Mouse (Mus musculus) forebrain, embryonic 11.5 days (tissue): ENCODE measurements at regions not wholly inside any gene's neighbourhood (a gene's known extent, or its start where the extent isn't known, plus 50 kb on each side); places are given as distances from the start of the nearest gene placed in this dataset.

Source experiments
- ATAC-seq: fragments of 200-750 bp; cut with Nextera tagmentation; replicated peaks from 2 replicates; pipeline ENCODE4 v1.8.0; 2017; ENCODE audit warnings: moderate TSS enrichment; ENCODE audit not compliant: low FRiP score
- DNase-seq: peaks from one replicate; pipeline ENCODE4 v3.0.0-alpha.2; 2017; ENCODE audit warnings: low spot score
- H3K27ac ChIP-seq: fragments of 300-500 bp; sonication (generic); 2 replicates; pipeline ENCODE4 v1.5.1; 2014; ENCODE audit warnings: low read depth, low read length
- H3K27me3 ChIP-seq: fragments of 300-500 bp; sonication (generic); 2 replicates; pipeline ENCODE4 v1.6.1; 2014; ENCODE audit warnings: mild to moderate bottlenecking, low read length, mixed read lengths; ENCODE audit not compliant: control insufficient read depth, insufficient read depth
- H3K36me3 ChIP-seq: fragments of 300-500 bp; sonication (generic); 2 replicates; pipeline ENCODE4 v1.6.1; 2014; ENCODE audit warnings: mild to moderate bottlenecking, low read length, moderate library complexity, mixed read lengths; ENCODE audit not compliant: control insufficient read depth, insufficient read depth
- H3K4me1 ChIP-seq: fragments of 300-500 bp; sonication (generic); replicated peaks from 2 replicates; pipeline ENCODE4 v1.6.1; 2014; ENCODE audit warnings: low read length, mixed read lengths; ENCODE audit not compliant: control insufficient read depth, insufficient read depth
- H3K4me2 ChIP-seq: fragments of 300-500 bp; sonication (generic); 2 replicates; pipeline ENCODE4 v1.6.1; 2014; ENCODE audit warnings: low read depth, mild to moderate bottlenecking, low read length, moderate library complexity, mixed read lengths; ENCODE audit not compliant: severe bottlenecking
- H3K4me3 ChIP-seq: fragments of 300-500 bp; sonication (generic); 2 replicates; pipeline ENCODE4 v1.5.1; 2014; ENCODE audit warnings: low read depth, low read length
- H3K9ac ChIP-seq: fragments of 300-500 bp; sonication (generic); 2 replicates; pipeline ENCODE4 v1.6.1; 2014; ENCODE audit warnings: low read length
- H3K9me3 ChIP-seq: fragments of 300-500 bp; sonication (generic); 2 replicates; pipeline ENCODE4 v1.6.1; 2016; ENCODE audit warnings: low read length, mixed read lengths; ENCODE audit not compliant: control insufficient read depth
- WGBS: fragments of 180-500 bp; shearing (Covaris S2); extraction: QIAGEN DNeasy Blood & Tissue Kit; methylation state at CpG from one replicate; pipeline ENCODE4 v1.1.7; 2014; 5-methylcytosine and 5-hydroxymethylcytosine counted together

DNA sequence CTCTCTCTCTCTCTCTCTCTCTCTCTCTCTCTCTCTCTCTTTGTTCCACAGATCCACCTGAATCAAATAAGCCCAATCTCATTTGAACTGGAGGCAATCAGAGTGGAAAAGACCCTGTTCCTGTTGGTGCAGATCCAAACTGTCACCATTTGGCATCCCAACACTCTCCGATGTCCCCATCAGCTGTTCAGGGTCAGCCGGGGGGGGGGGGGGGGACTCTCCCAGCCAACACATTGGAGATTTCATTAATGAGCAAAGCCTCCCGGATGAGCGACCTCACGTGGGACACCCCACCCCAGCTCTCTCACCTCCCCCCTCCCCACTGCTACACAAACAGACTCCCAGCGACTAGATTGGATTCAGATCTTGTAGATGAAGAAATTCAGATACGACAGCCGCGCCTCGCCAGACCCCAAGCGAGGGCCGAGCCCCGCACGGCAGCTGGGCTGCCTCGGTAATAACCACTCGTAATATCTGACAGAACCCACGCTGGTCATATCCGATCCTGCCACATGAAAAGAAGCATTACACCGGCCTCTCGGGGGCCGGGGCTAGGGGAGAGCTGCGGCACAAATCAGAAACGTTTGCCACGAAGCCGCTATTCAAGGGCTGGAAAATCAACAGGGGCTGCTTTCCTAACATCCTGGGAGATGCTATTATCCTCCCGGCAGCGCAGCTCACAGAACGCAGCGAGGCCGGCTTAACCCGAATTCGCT lies 164.2 kb downstream of the H2al1j start:
- peak overlapping the region; percentile 33 for H3K9ac ChIP-seq
- H3K27me3 ChIP-seq: no peaks in the 10 kb centered on the region; the same call in 1 of the 2 replicates
- DNase-seq (peak; percentile 61), ATAC-seq (peak; percentile 20; the same call in 1 of the 2 replicates)
- peak overlapping the region; percentile 36; the same call in 1 of the 2 replicates for H3K4me2 ChIP-seq
- WGBS: 22% methylated on average over 32 of the region's 32 CpGs
- H3K9me3 ChIP-seq: no peaks in the 10 kb centered on the region
- H3K4me3 ChIP-seq: no peak overlapping the region
- H3K4me1 ChIP-seq: peaks cover 1% of the 10 kb centered on the region; the same call in 1 of the 2 replicates
- H3K27ac ChIP-seq: peak overlapping the region; percentile 72
- no peaks in the 10 kb centered on the region for H3K36me3 ChIP-seq

DNA sequence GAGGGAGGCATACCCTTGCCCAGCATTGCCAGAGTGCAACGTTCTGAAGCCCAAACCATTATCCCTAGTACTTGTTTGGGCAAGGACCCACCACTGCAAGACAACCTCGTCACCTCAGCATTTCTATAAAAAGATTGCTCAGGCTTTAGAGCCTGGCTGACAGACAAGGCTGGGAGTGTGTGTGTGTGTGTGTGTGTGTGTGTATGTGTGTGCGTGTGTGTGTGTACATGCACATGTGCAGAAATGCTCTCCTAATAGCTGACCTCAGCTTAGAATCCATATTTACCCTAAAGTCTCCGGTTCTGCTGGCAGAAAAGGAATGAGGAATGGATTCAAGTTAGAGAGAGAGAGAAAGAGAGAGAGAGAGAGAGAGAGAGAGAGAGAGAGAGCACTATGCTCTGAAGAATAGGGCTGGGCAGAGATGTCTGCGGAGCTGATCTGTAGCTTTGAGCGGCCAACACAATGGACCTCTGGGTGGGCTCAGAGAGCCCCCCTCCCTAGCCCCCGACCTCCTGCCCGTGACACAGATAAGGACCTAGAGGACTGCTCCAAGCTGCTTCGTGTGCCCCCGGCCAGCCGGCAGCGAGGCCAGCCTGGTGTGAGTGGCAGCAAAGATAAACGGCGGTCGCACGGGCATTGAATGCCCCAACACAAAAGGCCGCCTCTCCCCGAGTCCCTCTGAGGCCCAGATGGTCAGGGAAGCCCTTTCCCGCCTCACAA lies 166.1 kb downstream of the H2al1j start:
- Histone ChIP-seq H3K4me3 (no peak overlapping the region), H3K9ac (peak overlapping the region; percentile 33; the same call in 1 of the 2 replicates), H3K27me3 (no peaks in the 10 kb centered on the region; the same call in 1 of the 2 replicates), H3K4me1 (no peaks in the 10 kb centered on the region; the same call in 1 of the 2 replicates), H3K9me3 (no peaks in the 10 kb centered on the region), H3K4me2 (peak overlapping the region; percentile 38; the same call in 1 of the 2 replicates), H3K27ac (peak overlapping the region; percentile 77), H3K36me3 (no peaks in the 10 kb centered on the region)
- ATAC-seq: peak; percentile 80
- WGBS: 33% methylated on average over 19 of the region's 19 CpGs
- peak; percentile 75 for DNase-seq

DNA sequence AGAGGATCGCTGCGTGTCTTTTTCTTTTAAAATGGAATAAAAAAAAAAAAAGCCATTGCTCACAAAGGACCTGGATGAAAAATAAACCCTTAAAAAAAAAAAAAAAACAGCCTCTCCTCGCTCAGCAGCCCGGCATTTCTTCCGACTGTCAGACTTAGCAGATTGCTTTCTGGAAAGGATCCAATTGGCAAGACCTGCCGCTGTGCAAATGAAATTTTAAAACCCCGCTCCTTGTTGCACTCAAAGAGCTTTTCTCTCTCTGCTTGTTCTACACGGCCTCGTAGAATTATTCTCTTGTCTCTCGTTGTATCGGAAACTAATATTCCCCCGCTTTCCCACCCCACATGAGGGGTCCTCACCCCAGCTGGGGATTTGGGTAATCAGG lies 166.6 kb downstream of the H2al1j start:
- Histone ChIP-seq H3K27ac (peak overlapping the region; percentile 77), H3K27me3 (no peaks in the 10 kb centered on the region; the same call in 1 of the 2 replicates), H3K4me3 (no peak overlapping the region), H3K9me3 (no peaks in the 10 kb centered on the region), H3K9ac (no peak overlapping the region; the same call in 1 of the 2 replicates), H3K36me3 (no peaks in the 10 kb centered on the region), H3K4me1 (no peaks in the 10 kb centered on the region; the same call in 1 of the 2 replicates), H3K4me2 (peak overlapping the region; percentile 38; the same call in 1 of the 2 replicates)
- no peak for ATAC-seq
- WGBS: 27% methylated on average over 12 of the region's 12 CpGs
- no peak for DNase-seq

DNA sequence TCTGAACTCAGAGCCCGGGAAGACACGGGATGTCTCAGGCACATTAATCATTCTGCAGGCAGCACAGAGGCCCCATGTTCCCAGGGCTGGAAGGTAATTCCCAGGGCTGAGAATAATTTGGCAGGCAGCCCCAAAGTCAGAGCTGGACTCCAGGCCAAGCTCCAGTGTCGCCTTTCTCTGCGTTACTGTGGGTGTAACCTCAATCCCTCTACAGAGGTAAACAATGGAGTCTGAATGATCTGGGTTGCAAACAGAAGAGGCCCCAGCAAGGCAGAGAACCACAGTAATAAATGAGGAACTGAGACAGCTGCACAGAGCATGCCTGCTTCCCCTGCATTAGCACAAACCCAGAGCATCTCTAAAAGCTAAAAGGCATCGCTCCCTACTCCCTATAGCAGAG lies 184.8 kb downstream of the H2al1j start:
- Histone ChIP-seq H3K36me3 (no peaks in the 10 kb centered on the region), H3K4me2 (no peak overlapping the region), H3K9ac (no peak overlapping the region), H3K4me3 (no peak overlapping the region), H3K27me3 (peaks cover 4% of the 10 kb centered on the region; the same call in 1 of the 2 replicates), H3K9me3 (no peaks in the 10 kb centered on the region), H3K4me1 (no peaks in the 10 kb centered on the region), H3K27ac (no peak overlapping the region)
- DNase-seq: no peak
- WGBS: 67% methylated on average over 5 of the region's 5 CpGs
- no peak for ATAC-seq

DNA sequence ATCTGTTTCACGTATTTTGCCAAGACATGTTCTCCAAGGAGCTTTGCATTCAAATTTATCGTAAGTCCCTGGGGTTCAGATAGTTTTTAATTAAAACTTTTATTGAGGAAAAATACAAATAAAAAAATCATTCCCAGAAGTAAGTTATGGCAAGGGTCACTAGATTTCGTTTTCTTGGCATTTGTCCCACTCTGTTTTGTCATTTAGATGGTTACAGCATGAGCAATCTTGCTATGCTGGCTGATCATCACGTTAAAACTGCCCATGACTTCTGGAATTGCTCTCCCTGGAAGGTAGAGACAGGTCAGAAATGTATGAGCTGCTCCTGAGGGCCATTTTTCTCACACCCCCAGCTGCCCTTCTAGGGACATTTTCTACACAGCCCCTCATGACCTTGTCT lies 185.3 kb downstream of the H2al1j start:
- peaks cover 4% of the 10 kb centered on the region; the same call in 1 of the 2 replicates for H3K27me3 ChIP-seq
- H3K4me2 ChIP-seq: no peak overlapping the region
- H3K36me3 ChIP-seq: no peaks in the 10 kb centered on the region
- H3K4me1 ChIP-seq: no peaks in the 10 kb centered on the region
- ATAC-seq (no peak), DNase-seq (no peak)
- H3K27ac ChIP-seq: no peak overlapping the region
- H3K4me3 ChIP-seq: no peak overlapping the region
- H3K9ac ChIP-seq: no peak overlapping the region
- no peaks in the 10 kb centered on the region for H3K9me3 ChIP-seq
- WGBS: 78% methylated on average over 4 of the region's 4 CpGs

DNA sequence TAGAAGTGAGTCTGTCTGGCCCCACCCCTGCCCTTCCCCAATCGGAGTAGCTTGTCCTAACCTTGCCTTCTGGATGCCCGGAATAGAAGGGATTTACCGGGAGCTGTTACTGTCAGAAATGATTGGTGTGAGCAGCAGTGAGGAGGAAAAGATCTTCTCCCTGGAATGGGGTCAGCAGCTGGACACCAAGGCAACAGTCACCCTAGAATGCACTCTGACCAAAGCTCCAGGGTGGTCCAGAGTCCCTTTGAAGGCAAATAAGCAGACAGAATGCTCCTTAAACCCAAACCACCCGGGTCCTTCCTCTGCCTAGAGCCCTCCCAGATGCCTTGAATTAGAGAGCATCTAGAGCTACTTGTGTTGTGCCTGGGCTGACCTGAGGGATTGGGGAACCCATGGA lies 196.2 kb downstream of the H2al1j start:
- 24% methylated on average over 4 of the region's 4 CpGs for WGBS
- no peak overlapping the region for H3K4me3 ChIP-seq
- ATAC-seq: no peak
- peaks cover 5% of the 10 kb centered on the region for H3K27me3 ChIP-seq
- no peak overlapping the region for H3K9ac ChIP-seq
- no peak overlapping the region for H3K4me2 ChIP-seq
- no peaks in the 10 kb centered on the region for H3K4me1 ChIP-seq
- H3K27ac ChIP-seq: no peak overlapping the region
- H3K9me3 ChIP-seq: no peaks in the 10 kb centered on the region
- no peak for DNase-seq
- H3K36me3 ChIP-seq: no peaks in the 10 kb centered on the region

DNA sequence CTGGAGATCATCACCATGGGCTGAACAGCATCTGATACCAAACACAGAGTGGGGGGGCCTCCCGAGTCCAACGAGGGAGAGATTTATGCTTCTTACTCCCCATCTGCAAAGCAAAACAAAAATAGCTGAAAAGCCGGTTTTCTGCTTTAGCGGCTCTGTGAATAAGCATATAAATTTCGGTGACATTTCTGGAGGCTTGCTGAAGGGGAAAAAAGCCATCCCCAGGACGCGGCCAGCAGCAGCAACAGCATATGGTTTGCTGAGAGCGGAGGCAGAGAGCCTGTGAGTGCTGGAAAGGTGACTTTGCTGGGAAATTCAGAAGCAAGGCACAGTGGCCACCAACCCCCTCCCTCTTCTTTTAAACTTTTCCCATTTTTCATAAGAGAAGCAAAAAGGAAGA lies 197.7 kb downstream of the H2al1j start:
- 87% methylated on average over 8 of the region's 8 CpGs for WGBS
- Histone ChIP-seq H3K4me2 (no peak overlapping the region), H3K9ac (no peak overlapping the region), H3K36me3 (no peaks in the 10 kb centered on the region), H3K4me1 (no peaks in the 10 kb centered on the region), H3K9me3 (no peaks in the 10 kb centered on the region), H3K4me3 (no peak overlapping the region), H3K27ac (no peak overlapping the region), H3K27me3 (peaks cover 5% of the 10 kb centered on the region)
- DNase-seq (no peak), ATAC-seq (no peak)

DNA sequence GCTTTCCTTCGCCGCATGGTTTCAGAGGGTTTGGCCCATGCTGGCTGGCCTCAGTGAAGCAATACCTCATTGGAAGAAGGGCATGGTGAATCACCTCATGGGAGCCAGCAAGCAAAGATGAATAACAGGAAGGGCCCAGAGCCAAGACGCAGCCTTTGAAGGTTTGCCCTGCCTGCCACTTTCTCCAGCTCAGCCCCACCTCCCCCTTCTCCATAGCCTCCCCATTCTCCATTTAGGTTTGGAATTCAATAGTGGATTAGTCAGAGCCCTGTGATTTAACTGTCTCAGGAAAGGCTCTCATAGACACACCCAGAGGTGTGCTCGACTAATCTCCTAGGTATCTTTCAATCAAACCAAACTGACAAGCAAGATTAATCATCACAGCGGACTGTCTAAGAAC lies 201.0 kb downstream of the H2al1j start:
- no peak overlapping the region for H3K9ac ChIP-seq
- no peaks in the 10 kb centered on the region for H3K9me3 ChIP-seq
- H3K4me3 ChIP-seq: no peak overlapping the region
- peaks cover 12% of the 10 kb centered on the region for H3K27me3 ChIP-seq
- DNase-seq (no peak), ATAC-seq (no peak)
- H3K4me1 ChIP-seq: no peaks in the 10 kb centered on the region; the same call in 1 of the 2 replicates
- no peaks in the 10 kb centered on the region for H3K36me3 ChIP-seq
- 73% methylated on average over 5 of the region's 5 CpGs for WGBS
- no peak overlapping the region for H3K4me2 ChIP-seq
- no peak overlapping the region for H3K27ac ChIP-seq
